Mouse (Mus musculus) intestine, embryonic 14.5 days (tissue): Measurements from ENCODE around the gene Uchl5. TPM values are rescaled to one million over a fixed set of nuclear protein-coding genes. Genes with fewer than 3 reads are reported as not detected.

ENCODE experiments used
- ATAC-seq: fragments of 200-750 bp; cut with Nextera tagmentation; replicated peaks from 2 replicates; pipeline ENCODE4 v1.8.0; 2017; ENCODE audit warnings: low read depth, moderate number of reproducible peaks, moderate TSS enrichment, moderate library complexity; ENCODE audit not compliant: low FRiP score, low TSS enrichment
- DNase-seq: peaks from one replicate; pipeline ENCODE4 v3.0.0-alpha.2; 2018; ENCODE audit warnings: low spot score
- H3K27ac ChIP-seq: fragments of 300-500 bp; sonication (generic); 2 replicates; pipeline ENCODE4 v1.5.1; 2014; ENCODE audit warnings: low read depth, mild to moderate bottlenecking, control low read depth
- H3K27me3 ChIP-seq: fragments of 300-500 bp; sonication (generic); replicated peaks from 2 replicates; pipeline ENCODE4 v1.6.1; 2014; ENCODE audit warnings: low read length, control low read depth; ENCODE audit not compliant: control insufficient read depth, insufficient read depth
- H3K36me3 ChIP-seq: fragments of 300-500 bp; sonication (generic); 2 replicates; pipeline ENCODE4 v1.6.1; 2014; ENCODE audit warnings: low read length, control low read depth; ENCODE audit not compliant: control insufficient read depth, insufficient read depth
- H3K4me1 ChIP-seq: fragments of 300-500 bp; sonication (generic); replicated peaks from 2 replicates; pipeline ENCODE4 v1.6.1; 2014; ENCODE audit warnings: low read length, control low read depth, mixed read lengths; ENCODE audit not compliant: control insufficient read depth, insufficient read depth
- H3K4me2 ChIP-seq: fragments of 300-500 bp; sonication (generic); 2 replicates; pipeline ENCODE4 v1.6.1; 2014; ENCODE audit warnings: low read length
- H3K4me3 ChIP-seq: fragments of 300-500 bp; sonication (generic); 2 replicates; pipeline ENCODE4 v1.5.1; 2014; ENCODE audit warnings: low read depth, low read length, control low read depth, mixed read lengths
- H3K9ac ChIP-seq: fragments of 300-500 bp; sonication (generic); 2 replicates; pipeline ENCODE4 v1.6.1; 2014; ENCODE audit warnings: mild to moderate bottlenecking, low read length
- H3K9me3 ChIP-seq: fragments of 300-500 bp; sonication (generic); 2 replicates; pipeline ENCODE4 v1.6.1; 2016; ENCODE audit warnings: low read length, control low read depth; ENCODE audit not compliant: control insufficient read depth
- WGBS: fragments of 180-500 bp; shearing (Covaris S2); extraction: QIAGEN DNeasy Blood & Tissue Kit; methylation state at CpG from one replicate; pipeline ENCODE4 v1.1.7; 2014; 5-methylcytosine and 5-hydroxymethylcytosine counted together
- polyA plus RNA-seq: library from polyadenylated mRNA; unstranded; fragments of >200 nt; fragmentation: Nextera tagmentation; extraction: Ambion mirVana; gene quantifications from 2 replicates; pipeline ENCODE4 v1.2.1, GENCODE M21; 2014

Gene Uchl5
- polyA plus RNA-seq, 1 experiment from 2014 or later = 75.3 TPM

DNA sequence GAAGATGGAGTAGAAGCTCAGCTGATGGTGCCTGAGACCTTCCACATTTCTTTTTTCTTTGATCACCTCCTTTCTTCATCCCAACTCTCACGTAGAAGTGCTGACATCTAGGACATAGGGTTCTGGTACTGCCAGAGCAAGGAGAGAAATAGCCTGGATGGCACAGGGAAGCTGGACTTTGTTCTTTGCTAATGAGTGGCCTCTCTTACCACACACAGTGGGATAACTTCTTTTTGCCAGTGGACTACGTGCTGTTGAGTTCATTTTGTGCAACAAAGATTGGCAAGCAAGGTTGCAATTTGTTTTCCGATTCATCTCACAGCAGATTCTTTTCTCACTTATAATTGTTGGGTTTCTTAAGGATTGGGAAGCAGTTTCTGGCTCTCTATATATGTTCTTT, 45.6 kb downstream of the Uchl5 start:
- Histone ChIP-seq H3K9ac (no peak overlapping the region), H3K9me3 (no peaks in the 10 kb centered on the region), H3K27me3 (no peaks in the 10 kb centered on the region), H3K27ac (no peak overlapping the region), H3K36me3 (no peaks in the 10 kb centered on the region), H3K4me2 (no peak overlapping the region), H3K4me1 (no peaks in the 10 kb centered on the region), H3K4me3 (no peak overlapping the region)
- no peak for ATAC-seq
- WGBS = 74% methylated on average over 3 of the region's 3 CpGs
- no peak for DNase-seq

DNA sequence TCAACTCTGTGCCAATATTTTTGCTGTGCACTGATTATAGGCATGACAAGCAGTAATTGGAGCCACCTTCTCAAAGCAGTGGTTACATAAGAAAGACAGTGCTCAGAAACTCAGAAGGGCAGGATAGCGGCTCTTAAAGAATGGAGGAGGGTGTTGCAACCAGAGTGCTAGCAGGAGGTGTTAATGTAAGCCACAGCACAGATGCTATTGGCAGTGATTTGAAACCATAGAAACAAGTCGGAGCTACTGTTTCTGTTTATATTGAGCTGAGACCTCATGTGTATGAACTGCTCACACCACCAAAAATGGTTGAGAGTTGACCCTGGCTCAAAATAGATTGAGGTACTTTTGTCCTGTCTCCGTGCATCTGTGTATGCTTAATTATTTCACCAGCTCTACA, 53.6 kb downstream of the Uchl5 start:
- H3K27me3 ChIP-seq = no peaks in the 10 kb centered on the region
- H3K4me2 ChIP-seq = no peak overlapping the region
- no peaks in the 10 kb centered on the region for H3K9me3 ChIP-seq
- H3K36me3 ChIP-seq = no peaks in the 10 kb centered on the region
- no peaks in the 10 kb centered on the region for H3K4me1 ChIP-seq
- DNase-seq (no peak), ATAC-seq (no peak)
- no peak overlapping the region for H3K27ac ChIP-seq
- no peak overlapping the region for H3K4me3 ChIP-seq
- no peak overlapping the region for H3K9ac ChIP-seq
- WGBS = 55% methylated on average over 3 of the region's 3 CpGs

DNA sequence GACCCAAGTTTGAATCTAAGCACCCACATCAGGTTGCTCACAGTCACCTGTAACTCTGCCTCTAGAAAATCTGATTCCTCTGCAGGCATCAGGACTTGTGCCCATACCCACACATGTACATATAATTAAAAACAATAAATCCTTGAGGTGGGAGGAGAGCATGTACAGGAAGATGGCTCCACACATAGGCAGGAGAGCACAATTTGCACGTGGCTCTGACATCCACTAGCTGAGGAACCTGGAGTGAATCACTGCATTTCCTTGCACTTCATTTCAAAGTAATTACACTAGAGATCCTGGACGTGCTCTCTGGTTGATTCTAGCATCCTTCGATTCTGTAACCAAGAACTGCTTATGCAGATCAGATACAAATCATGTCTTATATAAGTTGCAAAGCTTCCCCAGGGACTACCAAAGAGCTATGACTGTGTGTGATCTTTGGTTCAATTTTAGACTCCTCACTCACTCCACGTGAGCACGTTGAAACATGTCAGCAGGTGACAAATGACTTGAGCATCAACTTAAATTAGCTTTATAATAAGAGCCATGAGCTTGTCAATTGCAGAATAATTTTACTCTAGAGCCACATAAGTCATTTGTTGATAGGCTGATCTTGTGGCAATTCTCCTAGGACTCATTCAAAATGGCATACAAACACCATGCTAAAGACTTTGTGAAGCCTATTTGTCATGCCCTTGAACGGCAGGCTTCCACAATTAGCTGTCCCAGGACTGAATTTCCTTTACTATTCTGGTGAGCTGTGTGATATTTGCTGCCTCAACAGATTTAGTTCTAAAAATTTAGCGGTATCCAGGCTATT, 59.5 kb downstream of the Uchl5 start:
- no peak for ATAC-seq
- Histone ChIP-seq H3K9ac (no peak overlapping the region), H3K9me3 (no peaks in the 10 kb centered on the region), H3K4me1 (no peaks in the 10 kb centered on the region), H3K36me3 (no peaks in the 10 kb centered on the region), H3K4me3 (no peak overlapping the region), H3K4me2 (no peak overlapping the region), H3K27me3 (no peaks in the 10 kb centered on the region), H3K27ac (no peak overlapping the region)
- WGBS = 70% methylated on average over 7 of the region's 7 CpGs
- DNase-seq = no peak

DNA sequence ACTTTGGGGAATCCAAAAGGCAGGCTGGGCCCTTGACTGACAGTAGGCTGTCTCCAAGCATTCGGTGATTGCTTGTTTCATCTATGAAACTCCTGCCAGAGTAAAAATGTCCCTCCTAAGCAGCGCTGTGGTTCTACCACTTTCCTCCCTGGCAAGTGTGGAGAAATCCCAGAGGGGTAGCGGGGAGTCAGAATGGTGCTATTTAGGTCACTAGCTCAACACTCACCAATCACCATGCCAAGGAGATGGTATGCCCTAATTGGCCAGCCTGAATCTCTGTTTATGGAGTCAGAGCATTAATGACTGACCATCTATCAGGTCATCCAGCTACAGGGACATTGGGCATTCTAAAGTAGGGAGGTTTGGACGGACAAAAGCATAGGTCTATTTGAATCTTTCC, 60.6 kb downstream of the Uchl5 start:
- no peak for DNase-seq
- H3K36me3 ChIP-seq = no peaks in the 10 kb centered on the region
- H3K4me1 ChIP-seq = no peaks in the 10 kb centered on the region
- H3K27ac ChIP-seq = no peak overlapping the region
- ATAC-seq = no peak
- H3K27me3 ChIP-seq = no peaks in the 10 kb centered on the region
- no peak overlapping the region for H3K4me3 ChIP-seq
- WGBS = 85% methylated on average over 4 of the region's 4 CpGs
- H3K9ac ChIP-seq = no peak overlapping the region
- no peaks in the 10 kb centered on the region for H3K9me3 ChIP-seq
- H3K4me2 ChIP-seq = no peak overlapping the region

DNA sequence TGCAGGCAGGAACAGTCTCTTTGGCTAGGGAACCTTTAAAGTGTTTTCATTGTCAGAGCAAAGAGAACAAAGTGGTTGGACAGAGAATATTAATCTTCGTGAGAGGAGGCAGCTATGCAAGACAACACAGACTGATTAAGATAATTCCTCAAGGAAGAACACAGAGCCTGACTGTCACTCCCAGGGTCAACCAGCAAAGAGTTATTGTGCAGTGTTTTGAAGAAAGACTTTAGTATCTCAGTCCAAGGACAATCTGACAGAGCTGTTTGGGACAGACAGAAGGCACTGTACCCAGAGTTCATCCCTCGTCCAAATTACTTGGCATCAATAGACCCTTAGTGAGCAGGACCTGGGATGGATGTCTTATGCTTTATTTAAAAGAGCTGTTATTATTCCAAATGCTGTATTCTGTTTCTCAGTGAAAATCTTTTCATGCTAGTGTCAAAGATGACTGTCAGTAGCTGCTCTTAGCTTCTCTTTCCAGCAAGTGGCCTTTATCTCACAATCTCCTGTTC, 61.9 kb downstream of the Uchl5 start:
- H3K36me3 ChIP-seq = no peaks in the 10 kb centered on the region
- no peaks in the 10 kb centered on the region for H3K27me3 ChIP-seq
- no peak overlapping the region for H3K27ac ChIP-seq
- no peak overlapping the region for H3K4me3 ChIP-seq
- H3K4me1 ChIP-seq = no peaks in the 10 kb centered on the region
- WGBS = 50% methylated on average over 2 of the region's 2 CpGs
- ATAC-seq (no peak), DNase-seq (no peak)
- H3K4me2 ChIP-seq = no peak overlapping the region
- H3K9ac ChIP-seq = no peak overlapping the region
- H3K9me3 ChIP-seq = no peaks in the 10 kb centered on the region

DNA sequence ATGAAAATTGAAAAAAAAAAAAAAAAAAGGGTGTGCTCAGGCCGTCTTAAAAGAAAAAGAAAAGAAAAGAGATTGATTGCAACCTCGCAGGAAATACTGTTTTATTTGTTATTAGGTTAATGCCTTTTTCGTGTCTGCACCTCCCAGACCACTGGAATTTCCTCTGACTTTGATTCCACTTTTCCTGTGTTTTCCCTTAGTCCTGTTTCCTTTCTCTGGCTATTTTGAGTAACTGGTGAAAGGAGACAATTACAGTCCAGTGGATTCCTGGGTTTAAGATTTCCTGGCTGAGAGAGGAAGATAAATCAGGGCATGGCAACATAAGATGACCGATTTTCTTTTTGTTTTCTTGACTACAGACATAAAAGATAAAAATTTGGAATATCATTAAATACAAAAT, 75.3 kb downstream of the Uchl5 start:
- no peaks in the 10 kb centered on the region for H3K9me3 ChIP-seq
- no peaks in the 10 kb centered on the region for H3K27me3 ChIP-seq
- WGBS = 39% methylated on average over 4 of the region's 4 CpGs
- no peak overlapping the region for H3K27ac ChIP-seq
- H3K36me3 ChIP-seq = no peaks in the 10 kb centered on the region
- H3K4me1 ChIP-seq = no peaks in the 10 kb centered on the region
- DNase-seq = no peak
- no peak for ATAC-seq
- no peak overlapping the region for H3K9ac ChIP-seq
- no peak overlapping the region for H3K4me2 ChIP-seq
- H3K4me3 ChIP-seq = no peak overlapping the region

DNA sequence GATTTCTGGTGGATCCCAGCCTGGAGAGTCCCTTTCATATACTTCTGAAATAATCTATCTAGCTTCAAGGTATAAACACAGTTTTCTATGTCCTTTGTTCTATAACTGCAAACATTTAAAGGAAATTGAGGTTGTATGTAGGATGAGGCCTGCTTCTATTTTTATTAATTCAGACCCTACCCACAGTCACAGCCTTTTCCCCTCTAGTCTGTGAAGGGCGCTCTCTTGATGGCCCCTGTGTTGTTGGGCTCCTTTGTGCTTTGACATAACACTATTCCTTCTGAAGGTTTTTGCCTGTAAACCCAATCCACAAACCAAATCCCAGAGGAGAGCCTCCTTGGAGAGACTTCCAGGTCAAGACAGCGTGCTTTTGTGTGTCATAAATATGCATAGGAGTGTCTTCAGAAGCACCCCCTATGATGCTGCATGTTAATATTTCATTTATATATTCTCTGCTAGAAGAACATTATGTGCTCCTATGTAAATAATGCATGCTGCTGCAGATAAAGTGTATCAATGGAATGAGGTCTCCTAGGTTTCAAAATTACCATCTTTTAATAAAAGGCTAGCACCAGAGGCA, 75.8 kb downstream of the Uchl5 start:
- ATAC-seq (no peak), DNase-seq (no peak)
- Histone ChIP-seq H3K36me3 (no peaks in the 10 kb centered on the region), H3K4me2 (no peak overlapping the region), H3K27me3 (no peaks in the 10 kb centered on the region), H3K9ac (no peak overlapping the region), H3K9me3 (no peaks in the 10 kb centered on the region), H3K4me1 (no peaks in the 10 kb centered on the region), H3K27ac (no peak overlapping the region), H3K4me3 (no peak overlapping the region)
- WGBS = 79% methylated on average over 2 of the region's 2 CpGs

DNA sequence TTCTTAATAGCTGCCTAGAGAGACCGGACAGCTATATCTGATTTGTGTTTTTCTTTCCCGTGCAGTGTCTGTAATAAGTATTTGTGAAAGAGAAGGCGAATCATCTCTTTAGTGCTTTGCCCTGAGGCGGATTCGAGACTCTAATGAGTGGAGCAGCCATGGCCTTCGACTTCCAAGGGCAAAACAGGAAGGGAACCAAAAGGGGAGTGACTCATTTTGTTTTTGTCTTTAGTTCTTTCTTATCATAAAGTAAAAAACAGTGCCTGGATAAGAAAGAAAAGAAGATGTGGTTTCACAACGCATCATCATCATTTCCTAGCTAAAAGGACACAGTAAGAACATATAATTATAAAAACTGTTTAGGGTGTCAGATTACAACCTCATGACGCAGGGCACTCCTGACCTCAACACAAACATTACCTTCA, 76.6 kb downstream of the Uchl5 start:
- H3K4me2 ChIP-seq = no peak overlapping the region
- H3K27ac ChIP-seq = no peak overlapping the region
- WGBS = 57% methylated on average over 8 of the region's 8 CpGs
- ATAC-seq (no peak), DNase-seq (no peak)
- H3K27me3 ChIP-seq = no peaks in the 10 kb centered on the region
- no peak overlapping the region for H3K4me3 ChIP-seq
- H3K4me1 ChIP-seq = no peaks in the 10 kb centered on the region
- H3K9ac ChIP-seq = no peak overlapping the region
- no peaks in the 10 kb centered on the region for H3K9me3 ChIP-seq
- H3K36me3 ChIP-seq = no peaks in the 10 kb centered on the region

DNA sequence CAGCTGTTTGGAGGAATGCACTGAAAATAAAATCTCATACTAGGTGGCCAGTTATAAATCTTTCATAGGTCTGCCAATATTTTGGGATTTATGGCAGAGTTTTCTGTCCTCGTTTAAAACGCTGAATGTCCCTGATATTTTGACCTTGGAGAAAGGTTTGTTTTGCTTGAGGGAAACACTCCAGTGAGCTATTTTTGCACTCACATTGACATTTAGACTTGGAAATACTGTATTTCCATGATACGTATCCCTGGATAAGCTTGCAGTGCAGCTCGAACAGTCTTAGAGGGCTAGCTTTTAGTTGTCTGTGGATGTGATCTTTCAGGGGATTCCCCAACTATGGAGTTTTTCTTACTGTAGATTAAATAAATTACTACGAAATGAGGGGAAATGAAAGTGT, 78.6 kb downstream of the Uchl5 start:
- ATAC-seq (no peak), DNase-seq (no peak)
- no peak overlapping the region for H3K4me3 ChIP-seq
- H3K9me3 ChIP-seq = no peaks in the 10 kb centered on the region
- H3K9ac ChIP-seq = no peak overlapping the region
- H3K36me3 ChIP-seq = no peaks in the 10 kb centered on the region
- H3K27ac ChIP-seq = no peak overlapping the region
- H3K4me1 ChIP-seq = no peaks in the 10 kb centered on the region
- no peaks in the 10 kb centered on the region for H3K27me3 ChIP-seq
- 71% methylated on average over 5 of the region's 5 CpGs for WGBS
- no peak overlapping the region for H3K4me2 ChIP-seq
